Mouse (Mus musculus): ENCODE data around the gene Clip4. TPM values are rescaled to one million over a fixed set of nuclear protein-coding genes. Genes with fewer than 3 reads are reported as not detected.

Gene Clip4
- polyA plus RNA-seq, 1 experiment from 2014 or later: 12.2 TPM

- Histone ChIP-seq H3K9me3 (ENCODE audit: control insufficient read depth, low read length) (no peaks in the 10 kb centered on the region), H3K27me3 (ENCODE audit: control insufficient read depth, insufficient read depth, low read length) (no peaks in the 10 kb centered on the region), H3K4me3 (replicated peaks; ENCODE audit: low read depth, low read length) (no peak overlapping the region), H3K9ac (replicated peaks; ENCODE audit: low read length) (no peak overlapping the region), H3K4me2 (ENCODE audit: low read length) (no peak overlapping the region), H3K36me3 (ENCODE audit: control insufficient read depth, insufficient read depth, low read length) (no peaks in the 10 kb centered on the region), H3K27ac (replicated peaks; ENCODE audit: low read depth, low read length) (no peak overlapping the region), H3K4me1 (ENCODE audit: control insufficient read depth, insufficient read depth, low read length) (no peaks in the 10 kb centered on the region)
- DNase-seq (no peak), ATAC-seq (ENCODE audit: low FRiP score, low TSS enrichment) (no peak)
- 89% methylated on average over 3 of the region's 3 CpGs for WGBS
Observed at GRCm38 (mm10) chr17:71862184-71862583, 93.9 kb downstream of the Clip4 start.

GRCm38 (mm10) chr17:71862895-71863294 lies 94.6 kb downstream of the Clip4 start:
- no peak overlapping the region for H3K4me2 ChIP-seq (ENCODE audit: low read length)
- H3K36me3 ChIP-seq (ENCODE audit: control insufficient read depth, insufficient read depth, low read length): no peaks in the 10 kb centered on the region
- H3K27ac ChIP-seq (replicated peaks; ENCODE audit: low read depth, low read length): no peak overlapping the region
- H3K9me3 ChIP-seq (ENCODE audit: control insufficient read depth, low read length): no peaks in the 10 kb centered on the region
- no peak overlapping the region for H3K4me3 ChIP-seq (replicated peaks; ENCODE audit: low read depth, low read length)
- H3K4me1 ChIP-seq (ENCODE audit: control insufficient read depth, insufficient read depth, low read length): no peaks in the 10 kb centered on the region
- H3K27me3 ChIP-seq (ENCODE audit: control insufficient read depth, insufficient read depth, low read length): no peaks in the 10 kb centered on the region
- ATAC-seq (ENCODE audit: low FRiP score, low TSS enrichment) (no peak), DNase-seq (no peak)
- 89% methylated on average over 4 of the region's 4 CpGs for WGBS
- no peak overlapping the region for H3K9ac ChIP-seq (replicated peaks; ENCODE audit: low read length)

GRCm38 (mm10) chr17:71864039-71864438 lies 95.8 kb downstream of the Clip4 start:
- no peak overlapping the region for H3K4me2 ChIP-seq (ENCODE audit: low read length)
- ATAC-seq (ENCODE audit: low FRiP score, low TSS enrichment) (no peak), DNase-seq (no peak)
- no peaks in the 10 kb centered on the region for H3K9me3 ChIP-seq (ENCODE audit: control insufficient read depth, low read length)
- H3K9ac ChIP-seq (replicated peaks; ENCODE audit: low read length): no peak overlapping the region
- no peak overlapping the region for H3K27ac ChIP-seq (replicated peaks; ENCODE audit: low read depth, low read length)
- H3K36me3 ChIP-seq (ENCODE audit: control insufficient read depth, insufficient read depth, low read length): no peaks in the 10 kb centered on the region
- H3K4me3 ChIP-seq (replicated peaks; ENCODE audit: low read depth, low read length): no peak overlapping the region
- no peaks in the 10 kb centered on the region for H3K4me1 ChIP-seq (ENCODE audit: control insufficient read depth, insufficient read depth, low read length)
- H3K27me3 ChIP-seq (ENCODE audit: control insufficient read depth, insufficient read depth, low read length): no peaks in the 10 kb centered on the region
- 83% methylated on average over 8 of the region's 8 CpGs for WGBS

- no peak overlapping the region for H3K27ac ChIP-seq (replicated peaks; ENCODE audit: low read depth, low read length)
- ATAC-seq (ENCODE audit: low FRiP score, low TSS enrichment) (no peak), DNase-seq (no peak)
- H3K27me3 ChIP-seq (ENCODE audit: control insufficient read depth, insufficient read depth, low read length): no peaks in the 10 kb centered on the region
- peaks cover 7% of the 10 kb centered on the region for H3K4me1 ChIP-seq (ENCODE audit: control insufficient read depth, insufficient read depth, low read length)
- no peak overlapping the region for H3K4me2 ChIP-seq (ENCODE audit: low read length)
- H3K36me3 ChIP-seq (ENCODE audit: control insufficient read depth, insufficient read depth, low read length): no peaks in the 10 kb centered on the region
- no peaks in the 10 kb centered on the region for H3K9me3 ChIP-seq (ENCODE audit: control insufficient read depth, low read length)
- 87% methylated on average over 5 of the region's 5 CpGs for WGBS
- no peak overlapping the region for H3K4me3 ChIP-seq (replicated peaks; ENCODE audit: low read depth, low read length)
- no peak overlapping the region for H3K9ac ChIP-seq (replicated peaks; ENCODE audit: low read length)
Observed at GRCm38 (mm10) chr17:71865437-71865836, 97.2 kb downstream of the Clip4 start.

GRCm38 (mm10) chr17:71867892-71868291 lies 99.6 kb downstream of the Clip4 start:
- ATAC-seq (ENCODE audit: low FRiP score, low TSS enrichment): no peak
- no peaks in the 10 kb centered on the region for H3K27me3 ChIP-seq (ENCODE audit: control insufficient read depth, insufficient read depth, low read length)
- WGBS: 95% methylated on average over 2 of the region's 2 CpGs
- no peak overlapping the region for H3K9ac ChIP-seq (replicated peaks; ENCODE audit: low read length)
- no peak overlapping the region for H3K4me3 ChIP-seq (replicated peaks; ENCODE audit: low read depth, low read length)
- no peaks in the 10 kb centered on the region for H3K9me3 ChIP-seq (ENCODE audit: control insufficient read depth, low read length)
- H3K36me3 ChIP-seq (ENCODE audit: control insufficient read depth, insufficient read depth, low read length): no peaks in the 10 kb centered on the region
- H3K4me2 ChIP-seq (ENCODE audit: low read length): no peak overlapping the region
- H3K27ac ChIP-seq (replicated peaks; ENCODE audit: low read depth, low read length): no peak overlapping the region
- peaks cover 7% of the 10 kb centered on the region for H3K4me1 ChIP-seq (ENCODE audit: control insufficient read depth, insufficient read depth, low read length)
- DNase-seq: no peak

GRCm38 (mm10) chr17:71868828-71869227 lies 100.6 kb downstream of the Clip4 start:
- ATAC-seq (ENCODE audit: low FRiP score, low TSS enrichment) (no peak), DNase-seq (peak; percentile 32)
- H3K4me3 ChIP-seq (replicated peaks; ENCODE audit: low read depth, low read length): no peak overlapping the region
- no peak overlapping the region for H3K27ac ChIP-seq (replicated peaks; ENCODE audit: low read depth, low read length)
- H3K9me3 ChIP-seq (ENCODE audit: control insufficient read depth, low read length): no peaks in the 10 kb centered on the region
- no peaks in the 10 kb centered on the region for H3K27me3 ChIP-seq (ENCODE audit: control insufficient read depth, insufficient read depth, low read length)
- peaks cover 7% of the 10 kb centered on the region for H3K4me1 ChIP-seq (ENCODE audit: control insufficient read depth, insufficient read depth, low read length)
- H3K9ac ChIP-seq (replicated peaks; ENCODE audit: low read length): no peak overlapping the region
- peak overlapping the region; percentile 82 for H3K4me2 ChIP-seq (ENCODE audit: low read length)
- 62% methylated on average over 12 of the region's 12 CpGs for WGBS
- no peaks in the 10 kb centered on the region for H3K36me3 ChIP-seq (ENCODE audit: control insufficient read depth, insufficient read depth, low read length)

- WGBS: 5% methylated on average over 60 of the region's 60 CpGs
- DNase-seq (peak; percentile 75), ATAC-seq (ENCODE audit: low FRiP score, low TSS enrichment) (peak; percentile 75)
- no peaks in the 10 kb centered on the region for H3K9me3 ChIP-seq (ENCODE audit: control insufficient read depth, low read length)
- peaks cover 7% of the 10 kb centered on the region for H3K4me1 ChIP-seq (ENCODE audit: control insufficient read depth, insufficient read depth, low read length)
- H3K36me3 ChIP-seq (ENCODE audit: control insufficient read depth, insufficient read depth, low read length): no peaks in the 10 kb centered on the region
- peak overlapping the region; percentile 65 for H3K9ac ChIP-seq (replicated peaks; ENCODE audit: low read length)
- no peak overlapping the region for H3K27ac ChIP-seq (replicated peaks; ENCODE audit: low read depth, low read length)
- no peaks in the 10 kb centered on the region for H3K27me3 ChIP-seq (ENCODE audit: control insufficient read depth, insufficient read depth, low read length)
- H3K4me2 ChIP-seq (ENCODE audit: low read length): peak overlapping the region; percentile 82
- H3K4me3 ChIP-seq (replicated peaks; ENCODE audit: low read depth, low read length): peak overlapping the region; percentile 43
Observed at GRCm38 (mm10) chr17:71869372-71870231, 101.3 kb downstream of the Clip4 start.

- Histone ChIP-seq H3K36me3 (ENCODE audit: control insufficient read depth, insufficient read depth, low read length) (no peaks in the 10 kb centered on the region), H3K9me3 (ENCODE audit: control insufficient read depth, low read length) (no peaks in the 10 kb centered on the region), H3K9ac (replicated peaks; ENCODE audit: low read length) (no peak overlapping the region), H3K4me3 (replicated peaks; ENCODE audit: low read depth, low read length) (no peak overlapping the region), H3K4me2 (ENCODE audit: low read length) (no peak overlapping the region), H3K27ac (replicated peaks; ENCODE audit: low read depth, low read length) (no peak overlapping the region), H3K27me3 (ENCODE audit: control insufficient read depth, insufficient read depth, low read length) (no peaks in the 10 kb centered on the region), H3K4me1 (ENCODE audit: control insufficient read depth, insufficient read depth, low read length) (peaks cover 7% of the 10 kb centered on the region)
- ATAC-seq (ENCODE audit: low FRiP score, low TSS enrichment) (no peak), DNase-seq (peak; percentile 14)
- 89% methylated on average over 8 of the region's 8 CpGs for WGBS
Observed at GRCm38 (mm10) chr17:71870232-71870621, 102.0 kb downstream of the Clip4 start.

GRCm38 (mm10) chr17:71870641-71871040 lies 102.4 kb downstream of the Clip4 start:
- H3K27ac ChIP-seq (replicated peaks; ENCODE audit: low read depth, low read length): no peak overlapping the region
- peaks cover 7% of the 10 kb centered on the region for H3K4me1 ChIP-seq (ENCODE audit: control insufficient read depth, insufficient read depth, low read length)
- H3K4me2 ChIP-seq (ENCODE audit: low read length): no peak overlapping the region
- DNase-seq (no peak), ATAC-seq (ENCODE audit: low FRiP score, low TSS enrichment) (no peak)
- no peaks in the 10 kb centered on the region for H3K9me3 ChIP-seq (ENCODE audit: control insufficient read depth, low read length)
- H3K36me3 ChIP-seq (ENCODE audit: control insufficient read depth, insufficient read depth, low read length): no peaks in the 10 kb centered on the region
- H3K4me3 ChIP-seq (replicated peaks; ENCODE audit: low read depth, low read length): no peak overlapping the region
- H3K9ac ChIP-seq (replicated peaks; ENCODE audit: low read length): no peak overlapping the region
- 100% methylated on average over 1 of the region's 1 CpGs for WGBS
- no peaks in the 10 kb centered on the region for H3K27me3 ChIP-seq (ENCODE audit: control insufficient read depth, insufficient read depth, low read length)

All from midbrain, embryonic 14.5 days (tissue).